Mouse (Mus musculus) large intestine, adult 2 months (tissue): ENCODE measurements around the gene Cdh13. TPM values are rescaled to one million over a fixed set of nuclear protein-coding genes. Genes with fewer than 3 reads are reported as not detected.

Experiments
- DNase-seq: peaks from one replicate; pipeline ENCODE4 v3.0.0-alpha.2; 2012; ENCODE audit warnings: low read depth, low spot score
- WGBS: fragments of 180-500 bp; shearing (Covaris S2); methylation state at CpG from one replicate; pipeline ENCODE4 v1.1.7; 2018; 5-methylcytosine and 5-hydroxymethylcytosine counted together
- polyA plus RNA-seq: library from polyadenylated mRNA; depleted of rRNA; stranded (reverse); fragments of >200 nt; gene quantifications from 2 replicates; pipeline ENCODE4 v1.2.3, GENCODE M21; 2012

The Cdh13 gene
- polyA plus RNA-seq, 1 experiment, result 3.6 TPM

DNA sequence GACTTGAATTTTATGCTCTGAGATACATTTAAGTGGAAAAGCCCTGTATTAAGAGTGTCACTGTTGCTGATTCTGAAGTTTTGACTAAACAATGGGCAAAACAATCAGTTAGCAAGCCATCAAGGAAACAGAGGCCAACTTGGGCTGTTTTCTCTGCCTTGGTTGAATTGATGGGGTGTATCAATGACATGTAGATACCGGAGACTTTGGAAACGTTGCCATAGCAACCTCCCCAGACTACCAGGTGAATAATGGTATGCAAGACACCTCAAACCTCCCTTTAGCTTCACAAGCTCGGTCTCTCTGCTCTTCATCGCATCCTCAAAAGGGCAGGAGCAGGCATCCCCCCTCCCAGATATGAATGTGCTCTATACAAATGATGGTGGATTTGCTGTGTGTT is 685.4 kb downstream of the Cdh13 start:
- 76% methylated on average over 4 of the region's 4 CpGs for WGBS
- DNase-seq, result no peak

DNA sequence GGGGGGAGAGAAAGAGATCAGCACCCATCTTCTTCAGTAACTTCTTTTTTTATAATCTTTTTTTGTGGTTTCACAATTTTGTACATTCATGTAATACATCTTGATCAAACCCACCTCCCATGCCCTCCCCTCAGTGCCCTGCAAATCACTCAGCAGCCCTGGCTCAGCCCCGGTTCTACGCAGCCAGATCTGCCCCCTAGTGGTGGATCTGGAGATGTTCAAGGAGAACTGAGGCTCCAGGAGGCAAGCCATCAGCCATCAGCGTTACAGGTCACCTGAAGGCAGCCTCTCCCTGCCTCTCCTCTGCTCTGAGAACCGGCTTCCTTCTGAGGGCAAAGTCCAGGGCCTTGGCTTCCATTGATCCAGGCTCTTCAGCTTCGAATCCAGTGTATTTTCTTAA is 696.3 kb downstream of the Cdh13 start:
- WGBS, result 17% methylated on average over 5 of the region's 5 CpGs
- no peak for DNase-seq

DNA sequence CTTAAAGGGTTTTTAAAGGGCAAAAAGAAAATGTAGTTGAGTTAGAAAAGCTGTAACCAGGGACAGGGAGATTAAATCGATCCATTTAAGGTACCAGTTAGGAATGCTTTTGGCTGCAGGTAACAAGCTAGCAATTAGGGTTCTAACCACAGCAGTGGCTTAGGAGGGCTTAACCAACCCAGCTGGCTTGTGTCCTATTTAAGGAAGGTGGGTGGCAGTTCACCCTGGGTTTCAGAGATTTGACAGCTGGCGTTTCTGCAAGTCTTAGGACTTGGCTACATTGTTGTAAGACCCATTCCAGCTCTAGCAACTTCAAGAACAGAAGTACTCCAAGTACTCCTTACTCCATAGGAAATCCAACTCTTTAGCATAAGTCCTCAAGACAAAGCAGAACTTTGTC is 700.2 kb downstream of the Cdh13 start:
- no peak for DNase-seq
- WGBS, result 69% methylated on average over 2 of the region's 2 CpGs

DNA sequence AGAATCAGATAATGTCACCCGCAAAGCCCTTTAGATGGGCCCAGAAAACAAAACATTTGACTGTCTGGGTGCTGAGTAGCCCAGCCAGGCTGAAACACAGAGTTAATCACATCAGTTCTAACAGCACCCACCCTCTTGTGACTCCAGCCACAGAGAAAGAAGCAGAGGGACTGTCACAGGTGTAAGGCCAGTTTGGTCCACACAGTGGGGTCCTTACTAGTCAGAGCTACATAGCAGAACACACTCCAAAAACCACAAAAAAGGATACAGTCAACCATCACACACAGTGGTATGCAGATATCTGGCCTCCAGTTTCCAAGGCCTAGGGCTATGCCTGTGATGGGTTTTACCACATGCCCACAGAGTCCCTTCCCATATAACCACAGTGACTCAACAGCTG is 703.3 kb downstream of the Cdh13 start:
- WGBS, result 83% methylated on average over 1 of the region's 1 CpGs

DNA sequence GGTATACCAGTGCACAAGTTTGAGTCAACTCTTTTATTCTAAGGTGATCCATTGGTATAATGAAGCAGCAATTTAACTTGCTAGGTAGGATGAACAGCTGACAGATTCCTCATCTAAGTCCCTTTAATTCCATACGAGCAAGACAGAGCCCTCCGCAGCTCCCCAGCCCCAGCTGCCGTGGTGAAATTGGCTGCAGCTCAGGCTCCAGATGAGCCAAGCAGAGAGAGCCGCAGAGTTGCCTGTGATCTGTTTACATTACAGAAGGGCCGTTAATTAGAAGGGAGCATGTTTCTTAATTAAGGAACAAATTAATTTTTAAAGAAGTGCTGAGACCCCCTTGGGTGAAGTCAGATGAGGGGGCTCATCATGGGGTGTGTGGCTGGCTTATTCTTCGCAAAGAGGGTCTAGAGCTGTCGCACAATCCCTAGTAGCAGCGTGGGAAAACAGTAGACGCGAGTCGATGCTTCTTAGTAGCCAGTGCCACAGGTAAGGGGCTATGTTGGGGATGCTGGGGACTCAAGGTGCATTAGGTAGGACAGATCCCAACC is 712.2 kb downstream of the Cdh13 start:
- 82% methylated on average over 11 of the region's 11 CpGs for WGBS
- DNase-seq, result no peak

More for the DNA sequence above, 703.3 kb downstream of the Cdh13 start:
- DNase-seq, result no peak

DNA sequence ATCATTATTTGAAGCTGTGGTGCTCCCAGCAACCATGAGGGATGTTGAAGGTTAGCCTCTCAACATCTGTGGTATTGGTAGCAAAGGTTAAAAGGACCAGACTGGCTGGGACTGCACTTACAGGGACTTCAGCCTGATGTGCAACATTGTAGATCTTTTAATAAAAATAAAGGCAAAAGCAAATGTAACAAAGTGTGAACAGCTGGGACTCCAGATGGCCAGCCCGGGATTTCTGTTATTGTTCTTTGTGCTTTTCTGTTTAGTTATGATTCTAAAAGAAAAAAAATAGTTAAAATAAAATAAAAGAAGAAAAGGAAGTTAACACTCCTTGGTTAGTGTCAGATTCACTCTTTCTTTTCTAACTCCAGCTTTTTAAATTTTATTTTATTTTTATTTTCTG is 717.1 kb downstream of the Cdh13 start:
- 66% methylated on average over 1 of the region's 1 CpGs for WGBS
- DNase-seq, result no peak

DNA sequence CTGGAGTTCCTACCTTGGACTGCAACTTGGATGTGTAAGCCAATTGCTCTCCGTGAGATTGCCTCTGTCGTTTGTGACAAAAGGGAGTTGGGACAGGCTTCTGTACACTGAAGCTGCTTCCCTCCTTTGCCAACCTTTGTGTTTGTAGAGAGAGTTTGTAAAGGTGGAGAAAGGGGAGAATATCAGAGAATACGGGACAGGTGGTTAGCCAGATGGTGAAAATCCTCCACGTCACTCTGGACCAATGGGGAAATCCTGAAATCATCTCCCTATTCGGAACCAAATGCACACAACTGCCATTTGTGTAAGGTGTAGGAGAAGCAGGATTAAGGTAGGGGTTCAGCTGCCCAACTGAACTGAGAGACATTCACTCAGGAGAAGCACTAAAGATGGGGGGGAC is 721.3 kb downstream of the Cdh13 start:
- no peak for DNase-seq
- 74% methylated on average over 5 of the region's 5 CpGs for WGBS

DNA sequence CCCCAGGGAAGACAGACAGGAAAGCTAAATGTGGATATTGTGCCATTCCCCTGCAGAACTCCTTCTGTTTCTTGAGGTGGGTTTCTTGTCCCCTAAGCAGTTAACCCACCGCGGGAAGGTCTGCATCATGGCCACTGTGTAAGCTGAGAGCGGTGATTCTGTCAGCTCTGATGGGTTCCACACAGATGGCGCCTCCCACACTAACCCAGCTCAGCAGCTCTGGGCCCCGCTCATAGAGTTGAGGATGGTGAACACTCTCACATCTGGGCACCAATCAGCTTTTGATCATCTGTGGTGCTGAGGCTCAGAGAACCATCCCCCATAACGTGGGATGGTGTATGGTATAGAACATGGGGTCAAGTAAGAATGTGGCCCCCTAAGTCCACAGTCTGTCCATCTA is 735.1 kb downstream of the Cdh13 start:
- no peak for DNase-seq
- WGBS, result 82% methylated on average over 6 of the region's 6 CpGs

DNA sequence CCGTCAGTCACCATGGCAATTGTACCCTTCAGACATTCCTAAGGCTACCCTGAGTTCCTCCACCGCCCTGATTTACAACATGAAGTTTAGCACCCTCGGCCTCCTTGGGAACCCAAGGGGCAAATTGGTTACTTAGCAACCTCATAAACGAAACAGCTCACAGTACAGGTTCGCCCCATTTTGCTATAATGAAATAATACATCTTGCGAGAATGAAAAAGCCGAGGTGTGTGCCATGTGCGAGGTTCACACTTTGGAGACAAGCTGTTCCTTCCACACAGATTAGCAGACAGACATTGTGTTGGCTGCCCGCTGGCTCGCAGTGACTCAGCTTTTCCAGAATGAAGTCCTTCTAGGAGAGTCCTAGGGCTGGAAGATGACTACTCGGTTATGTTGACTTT is 737.2 kb downstream of the Cdh13 start:
- peak; percentile 6 for DNase-seq
- 15% methylated on average over 11 of the region's 11 CpGs for WGBS

DNA sequence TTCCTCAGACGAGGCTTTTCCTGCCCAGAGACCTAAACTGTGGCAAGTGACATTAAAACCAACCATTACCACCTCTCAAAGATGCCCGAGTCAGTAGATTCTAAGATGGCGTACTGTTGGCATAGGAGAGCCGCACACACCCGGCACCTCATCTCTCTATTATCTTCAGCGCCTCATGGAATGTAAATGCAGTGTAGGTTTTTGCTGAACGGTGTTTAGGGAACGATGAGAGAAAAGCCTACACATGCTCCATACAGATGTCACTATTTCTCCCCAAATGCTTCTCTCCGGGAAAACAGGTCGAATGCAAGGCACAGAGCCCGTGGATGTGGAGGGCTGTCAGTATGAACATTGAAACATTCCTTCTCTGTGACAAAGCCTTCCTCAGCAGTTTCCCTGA is 737.9 kb downstream of the Cdh13 start:
- DNase-seq, result no peak
- 83% methylated on average over 11 of the region's 11 CpGs for WGBS

DNA sequence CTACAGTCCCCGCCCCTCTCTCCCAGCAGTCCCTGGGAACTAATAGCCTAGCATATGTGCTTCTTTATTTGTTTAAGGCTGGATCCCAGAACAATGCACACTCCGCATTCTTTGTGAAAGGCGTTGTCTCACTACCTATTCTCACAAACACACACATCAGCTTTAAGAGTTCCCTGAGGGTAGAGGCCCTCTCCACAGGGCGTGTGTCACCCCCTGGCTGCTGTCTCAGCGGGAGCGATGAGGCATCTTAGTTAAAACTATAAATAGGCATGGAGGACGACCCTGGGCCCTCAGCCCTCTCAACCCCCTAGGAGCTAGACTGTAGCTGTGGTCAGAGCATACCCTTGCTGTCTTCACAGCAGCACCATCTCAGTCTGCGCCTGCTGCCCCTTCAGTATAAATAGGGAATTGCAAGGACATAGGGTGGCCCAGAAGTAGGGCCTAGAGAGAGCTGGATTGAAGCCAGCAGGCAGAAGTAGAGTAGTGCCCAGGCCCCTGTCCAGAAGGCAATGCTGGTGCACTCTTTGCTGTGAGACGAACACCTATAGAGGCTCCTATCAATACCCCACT is 738.9 kb downstream of the Cdh13 start:
- DNase-seq, result no peak
- 45% methylated on average over 9 of the region's 9 CpGs for WGBS

DNA sequence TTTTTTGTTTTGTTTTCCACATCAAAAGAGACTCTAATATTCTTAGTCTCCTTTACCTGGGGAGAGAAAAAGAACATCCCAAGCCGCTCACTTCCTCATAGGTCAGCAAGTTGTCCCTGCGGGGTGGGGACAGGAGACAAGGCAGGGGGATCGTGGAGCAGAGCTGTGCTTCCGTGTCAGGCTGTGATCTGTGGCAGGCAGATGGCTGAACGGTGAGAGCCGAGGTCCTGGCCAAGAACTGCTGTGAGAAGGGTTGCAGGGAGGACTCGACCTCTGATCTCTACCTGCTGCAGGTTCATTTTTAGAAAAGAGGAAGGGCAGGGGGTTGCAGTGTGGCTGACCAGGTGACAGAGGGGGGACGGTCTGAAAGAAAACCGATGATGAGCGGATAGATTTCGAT is 749.9 kb downstream of the Cdh13 start:
- no peak for DNase-seq
- 78% methylated on average over 11 of the region's 11 CpGs for WGBS

DNA sequence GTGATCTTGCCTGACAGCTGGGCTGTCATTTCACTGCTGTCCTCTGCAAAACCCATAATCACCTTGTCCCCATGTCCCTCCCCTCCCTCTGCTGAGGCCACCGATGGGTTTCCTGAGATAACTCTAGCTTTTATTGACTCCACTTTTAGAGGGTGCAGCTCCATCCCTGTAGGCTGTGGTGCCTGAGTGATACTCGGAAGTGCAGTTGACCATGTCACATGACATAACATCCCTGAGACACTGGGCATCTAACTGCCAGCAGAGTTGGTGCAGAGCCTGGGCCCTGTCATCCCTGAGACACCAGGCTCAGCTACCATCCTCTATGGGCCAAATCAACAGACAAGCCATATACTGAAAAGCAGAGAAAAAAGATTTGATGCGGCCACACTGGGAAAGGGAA is 750.5 kb downstream of the Cdh13 start:
- DNase-seq, result no peak
- 68% methylated on average over 3 of the region's 3 CpGs for WGBS

DNA sequence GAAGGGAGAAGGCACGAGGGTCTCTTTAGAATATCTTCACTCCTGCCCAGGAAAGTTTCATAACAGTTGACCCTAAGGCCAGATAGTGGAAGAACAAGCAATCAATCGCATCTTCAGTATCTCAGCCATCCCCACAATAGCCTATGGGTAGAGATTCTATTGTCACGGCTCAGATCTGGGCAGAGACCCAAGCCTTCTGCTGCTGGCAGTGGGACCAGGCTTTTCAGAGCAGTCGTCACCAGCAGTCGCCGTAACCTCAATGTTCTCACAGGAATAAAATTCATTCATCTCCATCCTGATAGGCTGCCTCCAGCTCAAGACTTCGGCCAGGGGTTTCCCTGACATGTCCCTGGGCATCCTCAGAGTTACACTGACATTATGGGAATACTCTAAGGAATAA is 751.6 kb downstream of the Cdh13 start:
- 78% methylated on average over 7 of the region's 7 CpGs for WGBS
- DNase-seq, result no peak

DNA sequence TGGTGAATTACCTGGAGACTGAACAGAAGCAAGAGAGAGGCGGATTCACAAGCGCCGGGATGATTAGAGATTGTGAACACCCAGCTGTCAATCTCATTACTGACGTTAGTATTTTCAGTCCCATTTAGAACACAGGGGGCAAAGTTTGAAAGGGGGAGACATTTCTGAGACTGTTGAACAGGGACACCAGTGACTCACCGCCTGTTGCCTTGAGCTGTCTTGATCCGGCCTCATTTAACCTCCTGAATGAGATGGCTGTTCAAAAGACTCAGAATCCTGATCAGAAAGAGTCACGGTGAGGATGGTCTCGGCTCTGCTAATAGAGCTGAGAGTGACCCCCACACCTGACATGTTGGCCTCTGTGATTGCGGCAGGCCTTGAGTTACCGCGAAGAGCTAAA is 754.0 kb downstream of the Cdh13 start:
- WGBS, result 87% methylated on average over 11 of the region's 11 CpGs
- DNase-seq, result no peak

DNA sequence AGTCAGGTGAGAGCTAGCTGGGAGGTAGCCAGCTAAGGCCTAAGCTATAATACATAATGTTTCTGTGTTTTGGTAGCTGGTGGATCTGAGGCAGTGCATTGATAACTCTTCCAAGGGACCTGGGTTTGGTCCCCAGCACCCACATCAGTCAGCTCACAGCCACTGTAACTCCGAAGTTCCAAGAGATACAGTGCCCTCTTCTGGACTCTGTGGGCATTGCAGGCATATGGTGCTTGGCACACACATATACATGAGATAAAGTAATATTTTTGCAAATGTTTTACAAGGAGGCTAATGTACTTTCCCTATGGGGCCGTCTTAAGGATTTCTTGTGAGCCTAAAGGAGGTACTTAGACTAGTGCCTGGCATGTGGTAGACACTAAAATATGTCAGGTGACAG is 755.8 kb downstream of the Cdh13 start:
- WGBS, result 75% methylated on average over 2 of the region's 2 CpGs

DNA sequence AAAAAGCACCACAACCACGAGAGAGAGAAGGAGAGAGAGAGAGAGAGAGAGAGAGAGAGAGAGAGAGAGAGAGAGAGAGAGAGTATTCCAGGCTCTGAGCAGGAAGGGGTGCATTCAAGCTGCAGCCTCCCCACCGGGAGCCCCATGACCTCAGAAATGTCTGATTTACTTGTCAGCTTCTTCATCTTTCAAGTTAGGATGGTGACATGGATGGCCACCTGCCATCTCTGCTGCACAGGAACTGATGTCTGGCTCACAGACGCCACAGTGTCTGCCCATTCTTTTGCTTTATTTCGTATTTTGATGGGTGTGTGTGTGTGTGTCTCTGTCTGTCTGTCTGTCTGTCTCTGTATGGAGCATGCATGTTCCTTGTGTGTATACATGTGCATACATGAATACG is 774.3 kb downstream of the Cdh13 start:
- DNase-seq, result no peak
- WGBS, result 64% methylated on average over 5 of the region's 5 CpGs

More for the DNA sequence above, 755.8 kb downstream of the Cdh13 start:
- DNase-seq, result no peak

DNA sequence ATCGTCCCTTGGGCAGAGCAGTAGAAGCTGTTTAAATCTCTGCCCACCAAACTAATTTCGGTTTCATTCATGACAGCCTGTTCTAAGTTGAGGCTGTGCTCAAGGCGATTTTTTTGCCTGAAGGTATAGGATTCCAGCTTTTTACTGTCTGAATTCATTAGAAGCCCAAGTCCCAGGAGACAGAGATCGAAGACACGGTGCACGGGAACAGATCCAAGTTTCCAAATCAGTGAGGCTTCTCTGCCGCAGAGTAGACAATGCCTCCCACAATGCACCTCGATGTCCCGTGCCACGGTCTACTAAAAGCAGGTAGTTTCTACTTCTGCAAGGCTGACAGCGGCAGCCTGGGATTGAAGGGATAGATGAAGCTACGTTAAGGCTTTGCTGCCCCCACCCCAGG is 778.1 kb downstream of the Cdh13 start:
- WGBS, result 71% methylated on average over 12 of the region's 12 CpGs
- no peak for DNase-seq

DNA sequence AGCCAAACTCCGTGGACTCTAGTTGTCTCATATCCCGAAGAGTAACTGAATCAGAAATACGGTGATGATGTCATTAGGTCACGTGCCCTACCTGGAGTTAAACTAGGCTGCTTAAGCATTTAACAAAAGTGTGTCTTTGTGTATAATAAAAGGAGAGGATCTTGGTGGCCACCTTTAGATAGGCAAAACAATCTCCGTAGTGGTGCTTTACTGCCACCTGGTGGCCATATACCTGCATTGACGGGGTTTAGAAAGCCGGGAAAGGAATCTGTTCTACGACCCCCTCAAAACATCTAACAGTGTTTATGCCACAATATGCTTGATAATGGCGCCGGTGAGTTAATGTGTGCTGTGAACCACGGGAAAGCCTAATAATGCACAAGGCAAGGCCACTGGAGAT is 781.0 kb downstream of the Cdh13 start:
- peak; percentile 16 for DNase-seq

DNA sequence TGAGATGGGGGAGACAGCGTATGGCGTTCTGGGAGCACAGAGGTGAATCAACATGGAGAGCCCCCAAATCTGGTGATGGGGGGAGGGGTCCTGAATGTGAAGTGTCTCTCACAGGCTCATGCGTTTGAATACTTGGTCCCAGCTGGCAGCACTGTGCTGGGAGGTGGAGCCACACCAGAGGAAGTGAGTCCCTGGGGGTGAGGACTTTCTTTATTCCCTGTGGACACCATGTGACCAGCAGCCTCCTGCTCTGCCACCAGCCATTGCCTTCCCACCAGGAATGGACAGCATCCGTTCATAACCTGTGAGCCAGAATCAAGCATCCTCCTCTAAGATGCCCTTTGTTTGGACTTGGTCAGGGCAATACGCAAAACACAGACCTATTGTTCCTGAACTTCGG is 788.8 kb downstream of the Cdh13 start:
- WGBS, result 80% methylated on average over 6 of the region's 6 CpGs
- no peak for DNase-seq

More for the DNA sequence above, 781.0 kb downstream of the Cdh13 start:
- WGBS, result 13% methylated on average over 11 of the region's 11 CpGs

DNA sequence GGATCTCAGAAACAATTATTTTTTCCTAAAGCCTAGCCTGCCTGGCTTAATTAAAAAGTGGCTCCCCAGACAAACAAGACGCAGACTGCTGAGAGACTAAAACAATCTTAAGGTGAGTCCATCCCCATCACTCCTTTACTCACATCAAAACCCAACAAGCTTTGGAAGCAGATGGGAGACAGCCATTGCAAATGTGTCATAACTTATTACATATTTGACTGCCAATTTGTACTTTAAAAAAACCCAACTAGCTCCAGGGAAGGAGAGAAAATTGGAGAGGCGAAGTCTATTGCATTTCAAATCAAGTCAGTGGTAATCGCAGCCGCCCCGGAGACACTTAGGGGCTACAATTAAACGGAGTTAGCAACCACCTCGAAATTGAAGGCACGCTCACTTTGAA is 801.5 kb downstream of the Cdh13 start:
- no peak for DNase-seq
- WGBS, result 81% methylated on average over 8 of the region's 8 CpGs

DNA sequence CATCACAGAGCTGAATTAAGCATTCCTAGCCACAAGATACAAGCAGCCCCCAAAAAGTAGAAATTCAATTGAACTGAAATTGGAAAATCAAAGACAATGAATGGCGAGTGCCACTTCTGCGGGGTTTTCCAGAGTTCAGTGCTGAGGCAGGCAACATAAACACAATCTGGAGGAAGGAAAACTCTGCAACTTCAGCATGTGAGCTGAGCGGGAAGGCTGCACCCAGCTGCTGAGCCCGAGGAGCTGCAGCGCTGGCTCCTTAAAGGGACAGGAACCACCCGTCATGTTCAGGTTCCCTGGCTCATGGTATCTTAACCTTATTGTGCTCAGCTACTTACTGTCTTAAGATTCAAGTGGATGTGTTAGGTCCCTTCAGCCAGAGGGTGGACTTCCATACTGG is 814.7 kb downstream of the Cdh13 start:
- WGBS, result 17% methylated on average over 6 of the region's 6 CpGs
- no peak for DNase-seq
